Mouse (Mus musculus) heart, embryonic 11.5 days (tissue): ENCODE measurements at regions not wholly inside any gene's neighbourhood (a gene's known extent, or its start where the extent isn't known, plus 50 kb on each side); places are given as distances from the start of the nearest gene placed in this dataset.
"Not testable (repeated sequence)": the region's sequence is repeated elsewhere in the genome, so short reads cannot be mapped to it uniquely, and the experiment has no call there.

ENCODE experiments used
- ATAC-seq: fragments of 200-750 bp; cut with Nextera tagmentation; replicated peaks from 2 replicates; pipeline ENCODE4 v1.8.0; 2017; ENCODE audit warnings: moderate library complexity; ENCODE audit not compliant: insufficient number of reproducible peaks, low FRiP score, low TSS enrichment
- H3K27ac ChIP-seq: fragments of 300-500 bp; sonication (generic); 2 replicates; pipeline ENCODE4 v1.5.1; 2014; ENCODE audit warnings: mild to moderate bottlenecking, low read depth, low read length
- H3K27me3 ChIP-seq: fragments of 300-500 bp; sonication (generic); 2 replicates; pipeline ENCODE4 v1.6.1; 2014; ENCODE audit warnings: mild to moderate bottlenecking, low read length, mixed read lengths; ENCODE audit not compliant: control insufficient read depth, insufficient read depth
- H3K36me3 ChIP-seq: fragments of 300-500 bp; sonication (generic); 2 replicates; pipeline ENCODE4 v1.6.1; 2014; ENCODE audit warnings: mild to moderate bottlenecking, low read length, moderate library complexity, mixed read lengths; ENCODE audit not compliant: control insufficient read depth, insufficient read depth
- H3K4me1 ChIP-seq: fragments of 300-500 bp; sonication (generic); 2 replicates; pipeline ENCODE4 v1.6.1; 2014; ENCODE audit warnings: low read length; ENCODE audit not compliant: control insufficient read depth, insufficient read depth
- H3K4me2 ChIP-seq: fragments of 300-500 bp; sonication (generic); 2 replicates; pipeline ENCODE4 v1.6.1; 2014; ENCODE audit warnings: mild to moderate bottlenecking, moderate library complexity
- H3K4me3 ChIP-seq: fragments of 300-500 bp; sonication (generic); 2 replicates; pipeline ENCODE4 v1.5.1; 2014; ENCODE audit warnings: low read depth, low read length
- H3K9ac ChIP-seq: fragments of 300-500 bp; sonication (generic); 2 replicates; pipeline ENCODE4 v1.6.1; 2014; ENCODE audit warnings: mild to moderate bottlenecking, low read depth, low read length, moderate library complexity
- H3K9me3 ChIP-seq: fragments of 300-500 bp; sonication (generic); replicated peaks from 2 replicates; pipeline ENCODE4 v1.6.1; 2016; ENCODE audit warnings: low read length; ENCODE audit not compliant: control insufficient read depth
- whole genome bisulfite sequencing: fragments of 180-500 bp; shearing (Covaris S2); extraction: QIAGEN DNeasy Blood & Tissue Kit; methylation state at CpG from one replicate; pipeline ENCODE4 v1.1.7; 2014; ENCODE audit not compliant: insufficient replicate concordance; 5-methylcytosine and 5-hydroxymethylcytosine counted together

DNA sequence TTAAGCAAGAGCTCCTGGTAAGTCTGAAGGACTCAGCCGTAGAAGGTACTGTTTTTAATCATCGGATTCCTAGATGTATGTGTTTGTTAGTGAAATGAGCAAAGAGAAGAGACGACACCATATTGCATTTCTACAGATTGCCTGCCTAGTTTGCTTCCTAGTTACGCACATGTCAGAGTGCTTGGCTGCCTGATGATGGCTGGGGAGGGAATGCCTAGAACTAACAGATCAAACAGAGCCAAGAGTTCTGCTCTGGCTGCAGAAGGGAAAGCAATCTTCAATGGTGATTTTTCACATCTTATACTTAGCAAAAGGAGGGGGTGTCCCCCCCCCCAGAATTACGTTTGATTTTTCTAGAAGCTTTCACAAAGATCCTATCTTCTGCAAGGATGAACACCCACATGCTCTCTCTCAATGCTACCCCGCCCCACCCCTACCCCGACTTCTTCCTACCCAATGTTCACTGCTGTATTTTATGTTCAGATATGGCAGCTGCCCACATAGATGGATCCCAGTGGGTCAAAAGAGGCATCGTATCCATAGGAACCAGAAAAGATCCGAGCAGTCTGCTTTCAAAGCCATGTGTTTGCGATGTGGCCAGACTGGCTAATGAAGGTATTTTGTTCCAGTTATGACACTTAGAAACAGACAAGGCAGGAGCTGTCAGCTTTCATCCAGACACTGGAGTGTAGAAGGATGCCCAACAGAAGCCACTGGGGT is 228.1 kb downstream of the Enc1 start:
- ATAC-seq: no peak
- Histone ChIP-seq H3K9ac (no peak overlapping the region), H3K27ac (no peak overlapping the region), H3K27me3 (no peaks in the 10 kb centered on the region), H3K4me1 (peaks cover 6% of the 10 kb centered on the region; the same call in 1 of the 2 replicates), H3K4me2 (no peak overlapping the region), H3K36me3 (no peaks in the 10 kb centered on the region), H3K4me3 (no peak overlapping the region), H3K9me3 (no peaks in the 10 kb centered on the region)
- WGBS: 82% methylated on average over 10 of the region's 10 CpGs

DNA sequence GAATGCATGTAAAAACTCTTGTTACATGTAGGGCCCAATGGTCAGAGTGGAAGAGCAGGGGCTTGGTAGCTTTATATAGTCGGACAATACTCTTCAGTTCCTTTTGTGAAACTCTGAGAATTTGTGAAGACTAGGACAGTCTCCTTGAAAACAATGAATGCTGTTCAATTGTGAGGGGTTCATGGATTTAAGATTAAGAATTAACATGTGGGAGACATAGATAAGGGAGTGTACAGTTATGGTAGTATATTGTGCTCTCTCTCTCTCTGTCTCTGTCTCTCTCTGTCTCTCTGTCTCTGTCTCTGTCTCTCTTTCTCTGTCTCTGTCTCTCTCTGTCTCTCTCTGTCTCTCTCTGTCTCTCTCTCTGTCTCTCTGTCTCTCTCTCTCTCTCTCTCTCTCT is 225.7 kb downstream of the Enc1 start:
- WGBS: 84% methylated on average over 1 of the region's 1 CpGs
- not testable (repeated sequence) for H3K27ac ChIP-seq, H3K4me2 ChIP-seq, H3K27me3 ChIP-seq, H3K36me3 ChIP-seq, H3K4me3 ChIP-seq, H3K9me3 ChIP-seq, ATAC-seq, H3K9ac ChIP-seq
- H3K4me1 ChIP-seq: peaks cover 11% of the 10 kb centered on the region; the same call in 1 of the 2 replicates

DNA sequence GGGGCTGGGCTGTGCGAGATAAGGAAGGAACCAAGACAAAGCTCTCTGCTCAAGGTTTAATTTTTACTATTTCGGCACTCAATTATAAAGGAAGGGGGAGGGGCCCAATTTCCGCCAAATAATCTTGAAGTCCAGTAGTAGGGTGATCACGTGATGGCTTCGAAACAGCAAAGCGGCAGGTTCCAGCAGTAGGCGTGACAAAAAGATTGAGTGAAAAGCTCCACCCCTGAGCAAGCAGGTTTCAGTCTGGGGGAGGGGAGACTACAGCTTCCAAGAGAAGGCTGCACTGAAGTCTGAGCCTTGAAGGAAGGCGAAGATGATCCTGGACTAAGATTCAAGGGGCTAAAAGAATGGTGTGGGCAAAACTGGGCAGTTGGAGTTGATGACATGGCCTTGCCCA is 222.9 kb downstream of the Enc1 start:
- peak; percentile 63; the same call in 1 of the 2 replicates for ATAC-seq
- H3K36me3 ChIP-seq: no peaks in the 10 kb centered on the region
- H3K27ac ChIP-seq: no peak overlapping the region
- no peak overlapping the region for H3K4me3 ChIP-seq
- WGBS: 65% methylated on average over 7 of the region's 8 CpGs
- no peaks in the 10 kb centered on the region for H3K9me3 ChIP-seq
- H3K4me1 ChIP-seq: peaks cover 8% of the 10 kb centered on the region; the same call in 1 of the 2 replicates
- H3K9ac ChIP-seq: no peak overlapping the region
- H3K27me3 ChIP-seq: no peaks in the 10 kb centered on the region
- no peak overlapping the region for H3K4me2 ChIP-seq

DNA sequence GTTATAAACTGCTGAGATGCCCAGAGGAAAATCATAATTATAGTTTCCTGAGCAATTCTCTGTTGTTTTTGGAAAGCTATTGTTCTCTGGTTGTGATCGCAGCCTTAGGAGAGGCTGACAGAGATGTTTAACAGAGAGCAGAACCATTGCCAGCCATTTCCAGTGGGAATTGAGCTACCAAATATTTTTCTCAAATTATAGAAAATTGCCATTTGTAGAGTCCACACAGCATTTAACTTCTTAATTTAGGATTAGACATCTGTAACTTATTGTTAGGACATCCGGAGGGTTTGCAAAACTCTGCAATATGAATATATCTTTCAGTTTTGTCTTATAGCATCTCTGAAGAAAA is 222.0 kb downstream of the Enc1 start:
- Histone ChIP-seq H3K4me2 (no peak overlapping the region), H3K9ac (no peak overlapping the region), H3K4me3 (no peak overlapping the region), H3K27me3 (no peaks in the 10 kb centered on the region), H3K9me3 (no peaks in the 10 kb centered on the region), H3K36me3 (no peaks in the 10 kb centered on the region), H3K4me1 (peaks cover 8% of the 10 kb centered on the region; the same call in 1 of the 2 replicates), H3K27ac (peak overlapping the region; percentile 88)
- ATAC-seq: no peak
- WGBS: 68% methylated on average over 2 of the region's 2 CpGs

DNA sequence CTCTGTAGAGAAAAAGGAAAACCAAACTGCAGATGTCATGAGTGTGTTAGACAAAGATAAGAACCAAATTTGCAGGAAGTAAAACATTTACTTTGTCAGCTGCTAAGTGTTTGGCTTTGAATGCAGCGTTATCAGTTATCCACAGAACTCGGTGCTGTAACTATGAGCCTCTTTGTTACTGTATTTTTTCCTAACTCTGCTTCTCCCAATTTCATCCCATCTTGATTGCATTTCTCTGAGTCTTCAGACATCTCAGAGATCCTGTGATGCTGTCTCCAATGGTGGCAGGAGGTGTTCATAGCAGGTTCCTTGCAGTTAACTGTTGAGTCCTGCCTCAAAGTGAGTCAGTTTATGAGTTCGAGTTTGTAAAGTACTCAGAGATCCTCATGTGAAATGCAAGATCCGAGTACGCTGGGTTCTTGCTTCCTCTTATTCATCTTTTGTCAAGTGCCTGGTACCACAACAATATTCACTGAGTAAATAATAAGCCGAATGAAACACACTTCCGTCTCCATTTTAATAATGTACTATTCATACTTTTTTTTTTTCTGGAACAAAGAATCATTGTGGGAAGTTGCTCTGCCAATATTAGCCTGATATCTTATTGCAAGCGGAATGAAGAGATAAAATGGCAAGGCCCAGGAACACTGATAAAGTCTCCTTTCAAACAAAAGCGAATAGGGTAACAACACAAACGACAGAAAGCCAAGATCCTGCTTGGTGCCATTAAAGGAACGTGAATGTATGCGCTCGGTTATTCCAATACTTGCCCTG is 221.4 kb downstream of the Enc1 start:
- WGBS: 46% methylated on average over 13 of the region's 13 CpGs
- H3K4me1 ChIP-seq: peaks cover 8% of the 10 kb centered on the region; the same call in 1 of the 2 replicates
- H3K4me2 ChIP-seq: no peak overlapping the region
- ATAC-seq: peak; percentile 86
- H3K9me3 ChIP-seq: no peaks in the 10 kb centered on the region
- no peak overlapping the region for H3K9ac ChIP-seq
- H3K27me3 ChIP-seq: no peaks in the 10 kb centered on the region
- H3K27ac ChIP-seq: peak overlapping the region; percentile 88
- H3K36me3 ChIP-seq: no peaks in the 10 kb centered on the region
- H3K4me3 ChIP-seq: no peak overlapping the region

DNA sequence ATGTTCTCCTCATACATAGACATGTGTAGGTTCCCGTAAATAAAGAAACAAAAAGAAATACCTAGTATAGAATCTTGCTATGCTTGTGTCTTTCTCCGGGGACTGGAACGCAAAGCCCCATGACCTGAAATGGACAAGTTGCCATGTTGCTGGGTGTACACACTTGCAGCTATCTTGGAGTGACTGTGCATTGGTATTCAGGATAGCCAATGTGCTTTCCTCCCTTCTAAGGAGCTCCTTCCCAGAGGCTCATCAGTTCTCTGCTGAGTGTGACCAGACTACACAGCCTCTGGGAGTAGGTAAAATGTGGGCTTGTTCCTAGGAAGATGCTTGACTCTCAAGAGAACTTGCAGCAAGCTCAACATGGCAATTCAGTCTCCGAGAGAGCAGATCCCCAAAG is 220.3 kb downstream of the Enc1 start:
- WGBS: 93% methylated on average over 4 of the region's 4 CpGs
- Histone ChIP-seq H3K9me3 (no peaks in the 10 kb centered on the region), H3K36me3 (no peaks in the 10 kb centered on the region), H3K9ac (no peak overlapping the region), H3K27ac (peak overlapping the region; percentile 29; the same call in 1 of the 2 replicates), H3K27me3 (no peaks in the 10 kb centered on the region), H3K4me2 (no peak overlapping the region), H3K4me1 (peaks cover 8% of the 10 kb centered on the region; the same call in 1 of the 2 replicates), H3K4me3 (no peak overlapping the region)
- no peak for ATAC-seq

DNA sequence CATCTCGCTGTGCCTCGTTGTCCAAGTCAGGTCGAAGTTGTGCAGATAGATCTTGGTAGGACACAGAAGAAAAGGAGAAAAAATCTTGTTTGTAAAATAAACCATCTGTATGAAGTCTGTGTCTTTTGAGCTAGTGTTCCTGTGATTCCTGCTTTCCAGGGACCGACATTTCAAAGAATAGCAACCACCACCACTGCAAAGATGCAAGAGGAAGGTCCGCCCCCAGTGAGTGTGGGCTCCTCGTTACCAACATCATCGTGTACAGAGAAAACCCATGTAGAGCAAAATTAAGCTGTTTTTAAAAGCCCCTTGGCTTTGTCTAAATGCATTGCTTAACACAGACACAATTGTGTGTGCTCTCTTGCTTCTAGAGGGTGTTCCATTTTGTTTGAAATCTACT is 218.2 kb downstream of the Enc1 start:
- H3K27ac ChIP-seq: no peak overlapping the region
- no peak overlapping the region for H3K9ac ChIP-seq
- H3K4me3 ChIP-seq: no peak overlapping the region
- ATAC-seq: no peak
- H3K36me3 ChIP-seq: no peaks in the 10 kb centered on the region
- H3K9me3 ChIP-seq: no peaks in the 10 kb centered on the region
- no peak overlapping the region for H3K4me2 ChIP-seq
- 92% methylated on average over 7 of the region's 7 CpGs for WGBS
- H3K4me1 ChIP-seq: peaks cover 8% of the 10 kb centered on the region; the same call in 1 of the 2 replicates
- no peaks in the 10 kb centered on the region for H3K27me3 ChIP-seq

DNA sequence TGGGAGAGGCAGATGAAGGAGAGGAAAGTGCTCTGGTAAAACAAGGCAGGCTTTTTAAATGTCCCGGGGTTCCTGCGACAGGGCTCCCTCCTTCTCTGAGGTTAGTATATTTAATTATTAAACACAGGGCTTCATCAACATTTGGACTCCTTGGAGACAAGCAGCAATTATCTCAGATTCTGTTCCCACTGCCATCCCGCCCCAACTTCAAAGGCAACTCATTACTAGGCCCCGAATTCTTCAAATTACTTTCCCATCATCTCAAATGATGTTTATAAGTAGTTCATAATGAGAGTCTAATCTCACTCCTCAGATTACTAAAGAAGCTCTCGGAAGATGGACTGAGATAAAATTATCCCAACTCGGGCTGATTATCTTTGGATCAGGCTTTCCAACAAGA is 215.1 kb downstream of the Enc1 start:
- WGBS: 50% methylated on average over 6 of the region's 6 CpGs
- H3K4me1 ChIP-seq: peaks cover 22% of the 10 kb centered on the region
- H3K9me3 ChIP-seq: no peaks in the 10 kb centered on the region
- no peak for ATAC-seq
- H3K4me2 ChIP-seq: no peak overlapping the region
- H3K9ac ChIP-seq: no peak overlapping the region
- H3K27ac ChIP-seq: no peak overlapping the region
- H3K4me3 ChIP-seq: no peak overlapping the region
- no peaks in the 10 kb centered on the region for H3K27me3 ChIP-seq
- no peaks in the 10 kb centered on the region for H3K36me3 ChIP-seq
